Mouse (Mus musculus): Measurements from ENCODE around the gene Slc6a13. TPM values are rescaled to one million over a fixed set of nuclear protein-coding genes. Genes with fewer than 3 reads are reported as not detected.
"Not testable (repeated sequence)": the region's sequence is repeated elsewhere in the genome, so short reads cannot be mapped to it uniquely, and the experiment has no call there.

Gene Slc6a13
- polyA plus RNA-seq, 1 experiment = 2.5 TPM

GRCm38 (mm10) chr6:121341650-121342049 is 41.6 kb downstream of the Slc6a13 start:
- Histone ChIP-seq H3K9me3 (no peaks in the 10 kb centered on the region), H3K27me3 (replicated peaks) (peaks cover 31% of the 10 kb centered on the region), H3K4me3 (replicated peaks) (no peak overlapping the region), H3K4me1 (peaks cover 60% of the 10 kb centered on the region), H3K36me3 (replicated peaks; ENCODE audit: low read length) (no peaks in the 10 kb centered on the region)
- TF ChIP-seq GATA1 (IDR thresholded peaks at IDR 0.05; ENCODE audit: borderline replicate concordance, low read length) (no peak), FLI1 (IDR thresholded peaks at IDR 0.05; ENCODE audit: low read length) (no peak)

- Histone ChIP-seq H3K4me1 (peaks cover 44% of the 10 kb centered on the region), H3K4me3 (replicated peaks) (peak within 1 kb of the TSS; percentile 50), H3K36me3 (replicated peaks; ENCODE audit: low read length) (no peaks in the 10 kb centered on the region), H3K9me3 (no peaks in the 10 kb centered on the region), H3K27me3 (replicated peaks) (peaks cover 42% of the 10 kb centered on the region)
- TF ChIP-seq FLI1 (IDR thresholded peaks at IDR 0.05; ENCODE audit: low read length) = no peak
- TF ChIP-seq GATA1 (IDR thresholded peaks at IDR 0.05; ENCODE audit: borderline replicate concordance, low read length) = no peak
Observed at GRCm38 (mm10) chr6:121343026-121343770, 43.2 kb downstream of the Slc6a13 start, which contains the start of gene Slc6a12. Slc6a12 (plus strand) TSS chr6:121343076.

GRCm38 (mm10) chr6:121343771-121344123 is 43.7 kb downstream of the Slc6a13 start:
- Histone ChIP-seq H3K9me3 (no peaks in the 10 kb centered on the region), H3K36me3 (replicated peaks; ENCODE audit: low read length) (no peaks in the 10 kb centered on the region), H3K27me3 (replicated peaks) (peaks cover 42% of the 10 kb centered on the region), H3K4me3 (replicated peaks) (no peak overlapping the region), H3K4me1 (peaks cover 39% of the 10 kb centered on the region)
- TF ChIP-seq FLI1 (IDR thresholded peaks at IDR 0.05; ENCODE audit: low read length) (no peak), GATA1 (IDR thresholded peaks at IDR 0.05; ENCODE audit: borderline replicate concordance, low read length) (no peak)

- H3K36me3 ChIP-seq (replicated peaks; ENCODE audit: low read length) = no peaks in the 10 kb centered on the region
- peaks cover 33% of the 10 kb centered on the region for H3K4me1 ChIP-seq
- no peak for TF ChIP-seq GATA1 (IDR thresholded peaks at IDR 0.05; ENCODE audit: borderline replicate concordance, low read length)
- TF ChIP-seq FLI1 (IDR thresholded peaks at IDR 0.05; ENCODE audit: low read length) = no peak
- H3K9me3 ChIP-seq = no peaks in the 10 kb centered on the region
- no peak overlapping the region for H3K4me3 ChIP-seq (replicated peaks)
- H3K27me3 ChIP-seq (replicated peaks) = peaks cover 46% of the 10 kb centered on the region
Observed at GRCm38 (mm10) chr6:121344329-121344728, 44.3 kb downstream of the Slc6a13 start.

- Histone ChIP-seq H3K9me3 (no peaks in the 10 kb centered on the region), H3K4me1 (peaks cover 24% of the 10 kb centered on the region), H3K27me3 (replicated peaks) (peaks cover 43% of the 10 kb centered on the region), H3K36me3 (replicated peaks; ENCODE audit: low read length) (no peaks in the 10 kb centered on the region), H3K4me3 (replicated peaks) (no peak overlapping the region)
- TF ChIP-seq FLI1 (IDR thresholded peaks at IDR 0.05; ENCODE audit: low read length) (no peak), GATA1 (IDR thresholded peaks at IDR 0.05; ENCODE audit: borderline replicate concordance, low read length) (no peak)
Observed at GRCm38 (mm10) chr6:121346428-121346827, 46.4 kb downstream of the Slc6a13 start.

GRCm38 (mm10) chr6:121352276-121352675 is 52.2 kb downstream of the Slc6a13 start:
- no peaks in the 10 kb centered on the region for H3K36me3 ChIP-seq (replicated peaks; ENCODE audit: low read length)
- TF ChIP-seq FLI1 (IDR thresholded peaks at IDR 0.05; ENCODE audit: low read length) (no peak), GATA1 (IDR thresholded peaks at IDR 0.05; ENCODE audit: borderline replicate concordance, low read length) (no peak)
- no peaks in the 10 kb centered on the region for H3K9me3 ChIP-seq
- H3K4me3 ChIP-seq (replicated peaks) = no peak overlapping the region
- H3K4me1 ChIP-seq = no peaks in the 10 kb centered on the region
- H3K27me3 ChIP-seq (replicated peaks) = peaks cover 55% of the 10 kb centered on the region

GRCm38 (mm10) chr6:121356041-121356440 is 56.0 kb downstream of the Slc6a13 start:
- Histone ChIP-seq H3K36me3 (replicated peaks; ENCODE audit: low read length) (no peaks in the 10 kb centered on the region), H3K27me3 (replicated peaks) (peaks cover 58% of the 10 kb centered on the region), H3K9me3 (no peaks in the 10 kb centered on the region), H3K4me1 (no peaks in the 10 kb centered on the region), H3K4me3 (replicated peaks) (no peak overlapping the region)
- no peak for TF ChIP-seq FLI1 (IDR thresholded peaks at IDR 0.05; ENCODE audit: low read length)
- no peak for TF ChIP-seq GATA1 (IDR thresholded peaks at IDR 0.05; ENCODE audit: borderline replicate concordance, low read length)

GRCm38 (mm10) chr6:121357232-121357631 is 57.2 kb downstream of the Slc6a13 start:
- no peaks in the 10 kb centered on the region for H3K36me3 ChIP-seq (replicated peaks; ENCODE audit: low read length)
- no peaks in the 10 kb centered on the region for H3K4me1 ChIP-seq
- no peaks in the 10 kb centered on the region for H3K9me3 ChIP-seq
- TF ChIP-seq GATA1 (IDR thresholded peaks at IDR 0.05; ENCODE audit: borderline replicate concordance, low read length) = no peak
- no peak for TF ChIP-seq FLI1 (IDR thresholded peaks at IDR 0.05; ENCODE audit: low read length)
- peaks cover 59% of the 10 kb centered on the region for H3K27me3 ChIP-seq (replicated peaks)
- H3K4me3 ChIP-seq (replicated peaks) = no peak overlapping the region

GRCm38 (mm10) chr6:121363061-121363460 is 63.0 kb downstream of the Slc6a13 start:
- no peak overlapping the region for H3K4me3 ChIP-seq (replicated peaks)
- no peaks in the 10 kb centered on the region for H3K36me3 ChIP-seq (replicated peaks; ENCODE audit: low read length)
- H3K27me3 ChIP-seq (replicated peaks) = peaks cover 52% of the 10 kb centered on the region
- TF ChIP-seq FLI1 (IDR thresholded peaks at IDR 0.05; ENCODE audit: low read length) (no peak), GATA1 (IDR thresholded peaks at IDR 0.05; ENCODE audit: borderline replicate concordance, low read length) (no peak)
- no peaks in the 10 kb centered on the region for H3K9me3 ChIP-seq
- no peaks in the 10 kb centered on the region for H3K4me1 ChIP-seq

GRCm38 (mm10) chr6:121363956-121364355 is 63.9 kb downstream of the Slc6a13 start:
- TF ChIP-seq GATA1 (IDR thresholded peaks at IDR 0.05; ENCODE audit: borderline replicate concordance, low read length) (no peak), FLI1 (IDR thresholded peaks at IDR 0.05; ENCODE audit: low read length) (no peak)
- Histone ChIP-seq H3K9me3 (no peaks in the 10 kb centered on the region), H3K4me3 (replicated peaks) (no peak overlapping the region), H3K4me1 (no peaks in the 10 kb centered on the region), H3K27me3 (replicated peaks) (peaks cover 46% of the 10 kb centered on the region), H3K36me3 (replicated peaks; ENCODE audit: low read length) (no peaks in the 10 kb centered on the region)

GRCm38 (mm10) chr6:121366537-121366936 is 66.5 kb downstream of the Slc6a13 start:
- not testable (repeated sequence) for H3K9me3 ChIP-seq; H3K4me1 ChIP-seq; H3K36me3 ChIP-seq (replicated peaks; ENCODE audit: low read length); H3K4me3 ChIP-seq (replicated peaks)
- peaks cover 43% of the 10 kb centered on the region for H3K27me3 ChIP-seq (replicated peaks)

All from megakaryocyte, embryonic 14.5 days (primary cell).